Mouse (Mus musculus): ENCODE measurements around the gene Plxna4.

Gene Plxna4

DNA sequence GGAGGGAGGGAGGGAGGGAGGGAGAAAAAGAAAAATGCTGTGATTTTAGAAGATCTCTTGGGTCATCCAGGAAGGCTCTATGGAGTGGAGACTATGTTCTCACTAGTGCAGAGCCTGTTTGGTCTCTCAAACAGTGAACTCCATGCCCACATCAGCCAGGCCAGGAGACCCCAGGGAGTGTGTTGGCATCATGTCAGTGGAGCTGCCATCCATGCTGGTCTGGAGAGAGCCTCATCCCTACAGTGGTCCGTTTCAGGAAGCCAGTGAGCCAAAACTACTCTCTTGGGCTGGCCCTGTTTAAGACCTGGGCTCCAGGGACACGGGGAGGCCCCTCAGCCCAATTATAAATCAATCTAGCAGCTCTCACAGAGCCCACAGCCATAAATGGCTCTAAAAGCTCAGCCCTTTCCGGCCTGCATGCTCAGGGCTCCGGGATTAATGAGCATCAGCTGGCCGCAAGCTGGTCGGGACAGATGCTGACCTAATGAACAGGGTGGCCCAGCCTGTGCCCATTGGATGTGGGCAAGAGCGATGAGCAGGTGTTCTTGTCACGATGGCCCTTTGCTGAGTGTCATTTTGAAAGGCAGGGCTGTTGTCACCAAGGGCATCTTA is 180.3 kb downstream of the Plxna4 start:
- DNase-seq (ENCODE audit: low read depth, low spot score): peak; percentile 34

DNA sequence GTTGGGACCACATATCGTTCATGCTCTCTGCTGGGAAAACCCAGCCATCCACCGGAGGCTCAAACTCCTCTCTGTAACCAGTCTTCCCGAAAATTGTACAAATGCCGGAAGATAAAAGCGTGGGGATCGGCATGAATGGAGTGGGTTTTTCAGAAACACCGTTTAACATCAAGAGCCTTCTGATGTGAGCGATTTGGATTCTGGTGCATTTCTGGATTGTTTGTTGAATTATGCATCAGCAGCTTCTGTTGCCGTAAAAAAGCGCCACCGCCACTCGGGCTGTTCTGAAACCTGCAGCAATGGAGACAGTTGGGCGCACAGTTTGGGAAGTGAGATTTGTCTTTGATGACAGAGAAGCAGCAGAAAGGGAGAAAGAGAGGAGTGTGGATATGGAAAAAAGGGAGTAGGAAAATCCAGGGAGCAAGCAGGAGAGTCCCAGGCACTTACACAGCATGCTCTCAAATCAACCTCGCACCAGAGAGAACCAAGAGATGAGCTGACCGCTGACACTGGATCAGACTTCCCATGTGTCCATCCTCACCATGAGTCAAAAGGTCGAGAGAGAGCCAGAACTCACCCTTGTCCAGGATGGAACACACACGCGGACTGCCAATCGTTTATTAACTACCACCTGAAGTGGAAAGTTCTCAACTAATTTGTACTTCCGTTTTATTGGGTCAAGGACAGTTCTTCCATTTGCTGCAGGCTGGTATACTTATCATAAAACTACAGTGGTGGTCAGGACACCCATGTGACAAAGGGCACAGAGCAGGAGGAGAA is 181.5 kb downstream of the Plxna4 start:
- no peak for DNase-seq (ENCODE audit: low read depth, low spot score)

DNA sequence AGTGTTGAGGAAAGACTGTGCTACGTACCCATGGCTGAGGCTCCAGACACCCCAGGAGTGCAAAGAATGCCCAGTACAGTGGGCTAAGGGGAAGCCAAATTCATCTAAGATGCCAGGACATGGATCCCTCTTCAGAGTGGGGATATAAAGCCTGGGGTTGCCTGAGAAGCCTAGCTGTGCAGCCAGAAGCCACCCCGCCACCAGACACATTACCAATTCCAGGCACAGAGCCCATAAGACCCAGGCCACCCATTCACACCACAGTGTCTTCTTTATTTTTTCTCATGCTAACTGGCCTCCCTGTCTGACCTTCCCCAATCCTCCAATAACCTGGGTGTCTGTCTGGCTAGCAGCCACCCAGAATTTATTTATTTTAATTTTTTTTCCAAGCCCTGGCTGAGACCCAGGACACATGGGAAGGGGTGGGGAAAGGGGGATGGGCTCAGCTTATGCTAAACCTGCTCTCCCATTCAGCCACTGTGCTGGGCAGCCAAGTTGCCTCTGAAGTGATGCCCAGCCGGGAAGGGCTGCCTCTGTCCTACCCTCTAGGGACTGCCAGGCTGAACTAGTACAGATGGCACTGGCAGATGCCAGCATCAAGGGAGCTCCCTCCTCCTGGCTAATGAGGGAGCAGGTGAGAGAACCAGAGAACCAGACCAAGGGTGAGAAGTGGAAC is 185.3 kb downstream of the Plxna4 start:
- no peak for DNase-seq (ENCODE audit: low read depth, low spot score)

DNA sequence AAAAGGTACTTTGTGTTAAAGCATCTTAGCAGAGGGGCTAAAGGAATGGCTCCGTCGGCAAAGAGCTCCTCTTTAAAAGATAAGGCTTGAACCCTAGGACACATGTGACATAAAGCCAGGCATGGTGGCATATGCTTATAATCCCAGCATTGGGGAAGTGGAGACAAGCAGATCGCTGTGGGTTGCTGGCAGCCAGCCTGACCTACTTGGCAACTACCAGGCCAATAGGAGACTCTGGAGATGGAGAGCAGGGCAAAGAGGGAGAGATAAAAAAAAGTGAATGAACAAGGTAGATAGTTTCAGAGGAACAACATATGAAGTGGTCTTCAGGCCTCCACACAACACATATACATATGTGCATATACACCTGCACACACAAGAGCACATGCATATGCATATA is 189.7 kb downstream of the Plxna4 start:
- no peak for DNase-seq (ENCODE audit: low read depth, low spot score)

DNA sequence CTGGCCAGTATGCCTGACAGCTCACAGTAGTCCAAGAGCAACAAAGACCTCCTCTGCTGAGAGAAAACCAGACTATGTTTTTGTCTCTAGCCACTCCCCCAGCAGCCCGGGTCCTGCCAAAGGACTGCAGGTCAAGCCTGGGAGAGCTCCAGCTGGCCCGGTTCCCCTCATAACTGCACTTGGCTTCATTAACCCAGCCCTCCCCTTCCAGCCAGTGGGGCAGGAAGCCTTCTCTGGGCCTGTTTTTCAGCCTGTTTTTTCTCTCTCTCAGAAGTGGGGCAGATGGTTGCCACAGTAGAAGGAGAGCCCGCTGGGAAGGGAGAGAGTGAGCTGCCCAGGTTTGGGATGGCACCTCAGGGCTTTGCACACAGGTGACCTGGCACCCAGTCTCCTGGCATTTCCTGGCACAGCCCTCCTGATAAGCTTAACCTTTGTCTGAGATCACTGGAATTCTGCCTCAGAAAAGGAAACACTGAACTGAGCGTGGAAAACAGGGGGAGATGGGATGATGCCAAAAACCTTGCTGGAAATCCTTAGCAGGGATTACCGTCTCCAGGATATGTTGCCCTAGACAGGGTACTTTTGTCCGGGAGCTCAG is 190.8 kb downstream of the Plxna4 start:
- no peak for DNase-seq (ENCODE audit: low read depth, low spot score)

DNA sequence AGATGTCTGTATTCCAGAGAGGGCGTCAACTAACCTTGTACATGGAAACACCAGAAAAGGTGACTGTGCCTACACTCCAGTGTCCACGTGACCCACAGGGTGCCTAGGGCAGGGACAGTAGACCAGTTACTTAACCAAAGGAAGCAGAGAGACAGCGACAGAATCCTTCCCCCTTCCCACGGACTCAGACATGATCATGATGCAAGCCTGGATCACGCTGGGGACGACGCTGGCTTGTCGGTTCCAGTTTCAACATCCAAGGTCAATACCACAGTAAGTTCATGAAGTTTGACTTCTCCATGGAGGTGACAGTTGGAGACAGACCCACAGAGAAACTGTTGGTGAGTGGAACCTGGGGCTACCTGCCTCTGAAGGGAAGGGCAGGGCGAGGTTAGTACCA is 192.6 kb downstream of the Plxna4 start:
- DNase-seq (ENCODE audit: low read depth, low spot score): no peak

DNA sequence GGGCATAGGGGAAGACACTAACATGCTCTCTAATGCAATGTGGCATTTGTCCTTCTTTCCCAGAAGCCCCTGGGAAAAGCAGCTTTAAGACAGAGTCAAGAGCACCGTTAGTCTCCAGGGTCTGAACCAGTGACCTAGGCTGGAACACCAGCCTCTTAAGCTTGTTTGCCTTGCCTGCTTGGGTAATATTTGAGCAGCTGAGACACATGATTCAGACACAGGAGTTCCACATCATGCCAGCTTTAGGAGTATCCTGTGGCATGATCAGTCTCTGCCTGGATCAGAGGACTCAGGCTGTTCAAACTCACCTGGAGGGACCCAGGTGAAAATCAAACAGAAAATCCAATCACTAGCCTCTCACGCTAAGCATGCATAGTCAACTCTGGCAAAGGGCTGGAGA is 195.7 kb downstream of the Plxna4 start:
- DNase-seq (ENCODE audit: low read depth, low spot score): no peak

DNA sequence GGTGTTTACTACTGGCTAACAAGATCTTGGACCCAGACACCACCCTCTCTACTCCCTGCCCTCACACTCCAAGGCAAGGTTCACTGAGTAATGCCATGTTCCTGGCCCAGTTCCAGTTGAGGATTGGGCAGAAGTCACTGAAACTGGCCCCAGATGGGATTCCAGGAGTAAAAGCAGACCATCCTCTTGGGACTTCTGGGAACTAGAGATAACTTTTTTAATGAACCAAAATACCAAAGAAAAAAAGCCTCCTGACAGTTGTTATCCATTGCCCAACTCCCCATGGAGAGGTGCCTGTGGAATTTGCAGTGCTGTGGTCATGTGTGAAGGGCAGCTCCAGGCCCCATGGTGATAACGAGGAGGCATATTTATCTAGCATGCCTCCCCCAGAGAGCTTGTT is 199.7 kb downstream of the Plxna4 start:
- no peak for DNase-seq (ENCODE audit: low read depth, low spot score)

DNA sequence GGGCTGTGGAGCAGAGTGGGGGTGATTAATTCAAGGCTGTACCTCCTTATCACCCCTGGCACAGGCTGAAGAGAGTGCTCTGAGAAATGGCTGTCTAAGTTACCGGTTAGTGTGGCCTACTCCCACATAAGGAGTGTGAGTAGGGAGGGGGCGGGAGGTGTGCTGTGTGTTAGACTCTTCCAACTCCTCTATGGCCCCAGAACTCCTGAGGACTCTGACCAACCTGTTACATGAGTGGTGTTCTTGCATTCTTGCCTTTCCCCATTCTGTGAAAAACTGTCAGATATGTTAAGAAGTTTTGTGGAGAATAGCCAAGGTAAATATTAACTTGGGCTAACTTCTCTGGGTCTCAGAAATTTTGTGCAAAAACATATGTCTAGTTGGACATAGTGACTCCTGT is 201.1 kb downstream of the Plxna4 start:
- DNase-seq (ENCODE audit: low read depth, low spot score): no peak

DNA sequence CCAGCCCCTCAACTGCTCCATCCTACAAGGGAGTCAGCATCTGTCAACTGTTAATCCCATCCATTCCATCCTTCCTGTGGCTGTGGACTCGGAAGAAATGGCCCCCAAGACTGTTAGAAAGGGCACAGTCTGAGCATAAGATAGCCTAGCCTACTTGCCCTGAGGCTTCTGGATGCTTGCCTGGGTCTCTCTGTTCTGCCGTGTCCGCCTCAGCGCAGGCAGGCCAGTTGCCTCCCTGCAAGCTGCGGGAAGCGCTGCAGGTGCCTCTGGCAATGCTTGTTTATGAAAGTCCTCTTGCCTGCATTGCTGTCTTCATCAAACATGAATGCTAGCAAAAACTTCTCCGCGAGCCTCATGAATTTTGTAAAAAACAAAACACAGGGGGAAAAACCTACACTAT is 203.1 kb downstream of the Plxna4 start:
- DNase-seq (ENCODE audit: low read depth, low spot score): no peak

DNA sequence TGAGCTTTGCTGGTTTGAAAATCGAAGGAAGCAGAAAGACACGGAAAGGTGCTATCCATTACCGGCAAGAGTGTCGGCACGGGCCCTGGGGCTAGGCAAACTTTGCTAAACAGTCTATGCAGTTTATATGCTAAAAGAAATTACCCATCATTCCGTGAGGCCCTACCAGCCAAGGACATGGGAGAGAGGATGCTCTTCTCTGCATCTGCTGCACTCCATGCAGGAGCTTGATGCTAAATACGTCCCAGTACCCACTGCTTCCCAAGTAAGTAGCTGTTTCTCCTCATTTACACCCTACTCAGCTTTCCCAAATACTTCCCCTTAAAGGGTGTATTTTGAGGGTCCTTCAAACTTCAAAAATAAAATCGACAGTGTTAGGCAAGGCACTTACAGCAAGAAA is 203.6 kb downstream of the Plxna4 start:
- DNase-seq (ENCODE audit: low read depth, low spot score): no peak

DNA sequence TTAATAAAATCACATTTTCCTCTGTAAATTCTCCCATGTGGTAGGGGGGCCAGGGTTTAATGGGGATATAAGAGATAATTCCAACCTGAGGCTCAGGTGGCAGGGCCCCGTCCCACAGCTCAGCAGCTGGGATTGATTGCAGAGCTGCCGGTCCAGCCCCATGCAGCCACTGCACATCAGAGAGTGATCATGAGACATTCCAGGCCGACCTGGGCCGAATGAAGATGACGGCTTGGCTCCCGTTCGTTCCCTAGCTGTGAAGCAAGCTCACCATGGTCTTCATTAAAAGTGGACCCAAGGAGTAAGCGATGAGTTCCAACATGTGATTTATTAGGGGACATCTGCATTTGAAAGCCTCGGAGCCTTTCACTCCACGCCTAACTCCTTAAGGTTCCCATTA is 206.5 kb downstream of the Plxna4 start:
- no peak for DNase-seq (ENCODE audit: low read depth, low spot score)

DNA sequence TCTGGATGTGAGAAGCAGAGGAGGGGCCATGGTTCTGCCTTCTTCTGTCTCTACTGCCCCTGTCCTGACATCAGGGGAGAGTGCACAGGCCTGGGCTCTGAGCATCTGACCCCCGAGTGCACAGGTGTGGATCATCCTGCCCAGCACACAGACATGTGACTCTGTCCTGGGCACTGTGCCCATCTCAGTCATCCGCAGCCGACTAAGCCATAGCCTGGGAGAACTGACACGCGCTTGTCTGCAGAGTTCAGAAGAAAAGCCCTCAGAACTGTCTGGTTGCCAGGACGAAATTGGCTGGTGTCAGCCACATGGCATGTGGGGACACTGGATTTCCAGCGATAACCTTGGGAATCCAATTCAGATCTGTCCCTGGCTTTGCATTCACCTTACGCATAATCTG is 210.8 kb downstream of the Plxna4 start:
- no peak for DNase-seq (ENCODE audit: low read depth, low spot score)

DNA sequence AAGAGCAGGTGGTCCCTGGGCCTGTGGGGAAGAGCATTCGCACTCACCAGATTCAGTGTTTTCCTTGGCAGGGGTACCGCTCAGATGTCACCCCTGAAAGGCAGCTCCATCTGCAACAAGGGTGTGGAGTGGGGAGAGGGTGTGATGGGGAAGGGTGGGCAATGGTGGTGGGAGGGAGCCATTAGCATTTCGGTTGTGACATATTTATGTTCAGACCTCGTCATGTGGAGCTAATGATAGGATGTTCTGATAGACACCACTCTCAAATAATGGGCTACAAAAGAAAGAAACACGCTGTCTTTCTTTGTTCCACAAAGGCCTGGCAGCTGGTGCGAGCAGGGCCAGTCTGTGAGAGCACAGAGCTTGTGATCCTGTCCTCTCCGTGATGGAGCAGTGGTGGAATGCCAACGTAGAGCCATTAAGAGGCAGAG is 214.0 kb downstream of the Plxna4 start:
- DNase-seq (ENCODE audit: low read depth, low spot score): no peak

DNA sequence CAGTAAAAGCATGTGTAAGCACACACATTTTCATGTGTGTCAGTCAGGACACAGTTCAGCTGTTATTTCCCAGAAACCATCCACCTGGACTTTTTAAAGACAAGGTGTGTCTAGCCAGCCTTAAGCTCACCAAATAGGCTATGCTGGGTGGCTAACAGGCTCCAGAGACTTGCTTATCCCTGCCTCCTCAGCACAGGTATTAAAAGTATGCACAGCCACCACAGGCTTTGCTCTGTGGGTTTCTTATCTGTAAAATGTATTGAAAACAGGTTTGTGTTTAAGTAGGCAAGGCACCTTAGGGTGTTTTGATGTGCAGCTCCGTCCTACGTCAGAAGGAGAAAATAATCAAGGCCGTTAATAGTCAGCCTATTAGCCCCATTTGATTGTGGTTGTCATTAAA is 218.9 kb downstream of the Plxna4 start:
- no peak for DNase-seq (ENCODE audit: low read depth, low spot score)

DNA sequence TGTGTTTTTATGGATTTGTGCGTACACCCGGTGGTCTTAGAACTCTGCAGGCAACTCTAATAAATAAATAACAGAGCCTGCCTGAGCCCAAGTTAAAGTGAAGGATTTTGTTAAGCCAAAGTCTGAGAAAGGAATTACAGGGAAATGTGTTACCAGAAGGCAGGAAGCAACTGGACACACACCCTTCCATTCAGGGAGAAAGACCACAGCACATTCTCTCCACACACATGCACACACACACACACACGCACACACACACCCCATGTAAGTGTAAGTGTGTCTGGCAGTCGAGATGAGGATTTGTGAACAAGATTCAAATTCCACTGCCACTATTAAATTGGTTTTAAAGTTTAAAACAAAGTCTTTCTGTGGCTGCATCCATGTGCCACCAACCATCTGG is 219.6 kb downstream of the Plxna4 start:
- no peak for DNase-seq (ENCODE audit: low read depth, low spot score)

DNA sequence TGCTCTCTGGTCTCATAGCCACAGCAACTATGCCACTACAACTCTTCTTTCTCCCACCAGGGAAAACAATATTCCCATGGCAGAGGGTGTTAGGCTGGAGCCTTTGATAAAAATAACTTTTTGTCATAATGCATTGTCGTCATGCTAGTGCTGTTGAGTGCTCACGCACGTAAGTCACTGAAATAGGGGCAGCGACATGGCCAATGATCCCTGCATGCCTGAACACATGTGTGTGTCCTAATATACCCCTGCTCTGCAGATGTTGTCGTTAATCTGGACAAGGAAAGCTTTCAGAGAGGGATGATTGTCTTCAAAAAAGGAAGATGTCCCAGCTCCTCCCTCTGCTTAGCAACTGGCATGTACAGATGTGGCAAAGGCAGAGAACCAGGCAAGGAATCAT is 223.1 kb downstream of the Plxna4 start:
- DNase-seq (ENCODE audit: low read depth, low spot score): no peak

DNA sequence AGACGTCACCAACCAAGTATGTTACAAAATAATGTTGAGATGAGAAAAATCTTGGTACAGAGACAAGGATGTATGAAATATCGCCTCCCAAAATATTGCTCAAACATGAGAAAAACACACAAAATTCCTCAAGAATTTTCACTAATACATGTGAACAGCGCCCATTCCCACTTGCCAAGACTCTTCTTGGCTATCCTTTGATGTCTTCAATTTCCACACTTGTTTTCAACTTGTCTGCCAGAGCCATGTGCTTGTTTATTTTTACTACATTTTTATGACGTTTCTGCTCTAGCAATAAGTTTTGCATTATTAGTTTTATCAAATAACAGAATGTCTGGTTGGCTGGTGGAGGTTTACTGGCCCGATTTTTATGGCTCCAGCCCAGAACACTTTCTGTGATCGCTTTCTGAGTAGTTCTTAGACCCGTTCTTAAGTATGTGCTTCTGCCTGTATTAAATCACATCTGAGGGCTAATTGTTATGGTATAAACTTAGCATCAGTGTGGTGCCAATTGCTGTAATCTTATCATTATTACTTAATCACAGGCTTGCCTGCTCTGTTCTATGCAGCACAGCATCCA is 224.4 kb downstream of the Plxna4 start:
- DNase-seq (ENCODE audit: low read depth, low spot score): no peak

DNA sequence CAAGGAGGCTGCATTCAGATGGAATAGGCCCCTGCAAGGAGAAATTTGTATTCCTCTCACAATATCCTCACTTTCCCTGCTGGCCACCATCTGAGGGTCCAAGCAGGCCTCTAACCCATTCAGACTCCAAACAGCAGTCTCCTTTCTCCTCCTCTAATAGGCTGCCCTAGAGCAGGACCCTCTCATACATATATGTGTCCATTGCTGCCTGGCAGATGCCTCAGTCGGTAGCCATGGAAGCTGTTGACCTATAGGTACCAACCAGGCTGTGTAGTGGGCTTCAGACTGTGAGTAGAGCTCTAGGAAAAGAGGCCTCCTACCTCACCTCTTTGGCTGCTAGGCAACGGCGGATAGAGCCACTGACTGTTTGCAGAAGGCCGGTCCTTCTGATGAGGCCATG is 225.6 kb downstream of the Plxna4 start:
- no peak for DNase-seq (ENCODE audit: low read depth, low spot score)

DNA sequence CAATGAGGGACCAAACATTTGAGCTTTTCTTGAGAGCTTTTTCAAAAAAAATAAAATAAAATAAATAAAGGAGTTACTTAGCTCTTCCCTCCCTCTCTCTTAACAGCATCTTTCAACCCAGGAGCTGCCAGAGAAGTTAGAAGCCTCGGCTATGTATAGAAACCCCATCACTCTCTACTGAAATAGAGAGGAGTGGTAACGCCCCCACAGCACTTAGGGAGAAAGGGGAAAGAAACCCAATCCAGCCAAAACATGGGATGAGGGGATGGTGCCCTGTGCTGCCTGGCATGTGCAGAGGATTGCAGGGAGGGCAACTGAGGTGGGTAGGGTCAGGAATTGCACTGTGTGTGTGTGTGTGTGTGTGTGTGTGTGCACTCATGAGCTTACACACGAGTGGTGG is 228.3 kb downstream of the Plxna4 start:
- no peak for DNase-seq (ENCODE audit: low read depth, low spot score)

DNA sequence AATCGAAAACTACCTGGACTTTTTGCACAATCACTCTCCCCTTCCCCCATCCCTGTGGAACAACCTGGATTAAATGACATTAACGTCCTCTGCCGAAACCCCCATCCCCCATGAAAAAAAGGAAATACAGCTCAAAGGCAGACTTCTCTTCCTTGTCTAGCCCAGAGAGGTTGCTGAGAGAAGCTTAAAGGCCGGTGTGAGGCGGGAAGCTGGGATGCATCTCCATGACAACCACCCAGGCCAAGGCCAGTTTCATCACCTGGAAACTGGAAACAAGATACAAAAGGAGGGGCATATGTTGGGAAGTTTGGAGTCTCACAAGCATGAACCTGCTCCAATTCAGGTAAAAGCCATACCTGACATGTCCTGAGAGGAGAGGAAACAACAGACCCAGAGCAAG is 230.5 kb downstream of the Plxna4 start:
- DNase-seq (ENCODE audit: low read depth, low spot score): no peak

DNA sequence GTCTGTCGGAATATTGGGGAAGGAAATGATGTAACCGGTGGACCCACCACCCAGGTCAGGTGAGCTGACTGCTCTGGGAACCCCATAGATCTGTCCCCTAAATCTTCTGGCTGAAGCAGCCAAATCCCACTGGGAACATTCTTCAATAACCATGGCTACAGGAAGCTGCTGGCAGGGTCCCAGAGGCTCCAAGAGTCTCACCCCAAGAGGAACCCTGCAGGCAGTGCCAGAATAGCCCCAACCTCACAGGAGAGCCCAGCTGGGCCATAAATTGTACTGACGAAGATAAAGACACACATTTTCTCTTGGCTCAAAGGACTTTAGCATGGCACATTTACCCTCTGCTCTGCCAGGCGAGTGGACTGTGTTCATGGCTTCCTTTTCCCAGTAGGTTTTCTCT is 232.4 kb downstream of the Plxna4 start:
- DNase-seq (ENCODE audit: low read depth, low spot score): no peak

Data from embryo, embryonic 11.5 days (tissue).